Mouse (Mus musculus) adipose tissue, adult 10 weeks (tissue): ENCODE measurements around the gene Gm20929. TPM values are rescaled to one million over a fixed set of nuclear protein-coding genes. Genes with fewer than 3 reads are reported as not detected.

Experiments
- polyA plus RNA-seq: library from polyadenylated mRNA; stranded (reverse); fragments of 350-450 nt; fragmentation: Illumina TruSeq; extraction: RNeasy Lipid Tissue Mini Kit (QIAGEN cat#74804); gene quantifications from one replicate; pipeline ENCODE4 v1.2.3, GENCODE M21; 2014; ENCODE audit warnings: low read depth, low replicate concordance

The Gm20929 gene
- not detected for polyA plus RNA-seq

DNA sequence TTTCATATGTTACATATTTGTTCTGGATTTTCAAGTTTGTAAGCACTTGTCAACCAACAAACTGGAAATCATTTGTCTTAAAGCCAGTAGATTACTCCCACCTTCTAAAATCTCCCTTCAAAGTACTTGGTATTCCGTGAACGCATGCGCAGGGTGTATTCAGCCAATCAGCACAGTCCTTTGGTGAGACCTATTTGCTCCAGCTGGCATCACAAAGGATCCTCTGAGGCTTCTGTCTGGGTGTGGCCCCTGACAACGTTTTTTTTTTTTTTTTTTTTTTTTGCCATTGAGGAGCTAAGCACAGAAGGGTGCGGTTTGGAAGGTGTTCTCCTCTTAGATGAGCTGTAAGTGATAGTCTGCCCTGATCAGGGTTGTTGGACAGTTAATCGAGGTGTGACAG is at the start of gene Gm20929:
TSS of gene Gm20929 (plus strand) at position 301 of the 400 bp plus-strand sequence.

